Mouse (Mus musculus): ENCODE measurements around the gene Stxbp4.

DNA sequence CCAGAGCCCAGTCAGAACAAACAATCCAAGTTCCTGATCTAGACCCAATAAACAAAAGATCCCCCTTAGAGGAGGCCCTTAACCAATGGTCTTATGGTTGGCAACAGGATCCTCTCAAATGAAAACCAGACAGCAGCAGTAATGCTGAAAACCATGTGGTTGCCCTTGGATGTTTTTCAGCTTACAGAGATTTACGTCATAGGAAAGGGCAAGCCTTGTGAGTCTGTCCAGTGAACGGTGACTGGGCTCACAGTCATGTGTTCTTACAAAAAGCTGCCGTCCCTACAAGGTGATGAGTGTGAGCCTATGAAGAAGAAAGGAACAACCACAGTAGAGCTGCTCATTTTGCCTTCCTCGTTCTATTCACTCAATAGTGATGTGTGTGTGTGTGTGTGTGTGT lies 22.8 kb upstream of the Stxbp4 start:
- TF ChIP-seq CTCF (IDR thresholded peaks at IDR 0.05; ENCODE audit: borderline replicate concordance, insufficient read depth, low read length) (no peak), POLR2A (IDR thresholded peaks at IDR 0.05; ENCODE audit: low read depth, low read length) (0 out of 2 replicates have a peak, but pooled peaks have one; percentile 17)

Measured in embryonic fibroblast, embryonic 13.5 days (primary cell).